Mouse (Mus musculus) lung, adult 2 months (tissue): ENCODE results near the gene Celf6.

Experiments used
- CTCF ChIP-seq: fragments of 200-500 bp; IDR thresholded peaks from 2 replicates; pipeline ENCODE4 v1.5.1; 2011; ENCODE audit warnings: mild to moderate bottlenecking, low read length, control low read depth; ENCODE audit not compliant: insufficient read depth
- POLR2A ChIP-seq: fragments of 200-500 bp; IDR thresholded peaks from 2 replicates; pipeline ENCODE4 v1.6.1; 2011; ENCODE audit warnings: low read depth, mild to moderate bottlenecking, control low read depth, low read length, borderline replicate concordance; ENCODE audit errors: extremely low read depth

GRCm38 (mm10) chr9:59638372-59638771 is 60.7 kb downstream of the Celf6 start:
- TF ChIP-seq POLR2A (no peak), CTCF (no peak)
